Mouse (Mus musculus): ENCODE data around the gene Ccdc149. TPM values are rescaled to one million over a fixed set of nuclear protein-coding genes. Genes with fewer than 3 reads are reported as not detected.

Ccdc149 gene
- total RNA-seq, 2 experiments from 2014 or later, result 65.0 to 73.3 TPM

- no peak for DNase-seq (ENCODE audit: low spot score in 2 of 2)
- intact Hi-C loops (cut with DNase I), result no loop called here
Measured at GRCm38 (mm10) chr5:52457154-52457553, 14.2 kb downstream of the Ccdc149 start.

DNA sequence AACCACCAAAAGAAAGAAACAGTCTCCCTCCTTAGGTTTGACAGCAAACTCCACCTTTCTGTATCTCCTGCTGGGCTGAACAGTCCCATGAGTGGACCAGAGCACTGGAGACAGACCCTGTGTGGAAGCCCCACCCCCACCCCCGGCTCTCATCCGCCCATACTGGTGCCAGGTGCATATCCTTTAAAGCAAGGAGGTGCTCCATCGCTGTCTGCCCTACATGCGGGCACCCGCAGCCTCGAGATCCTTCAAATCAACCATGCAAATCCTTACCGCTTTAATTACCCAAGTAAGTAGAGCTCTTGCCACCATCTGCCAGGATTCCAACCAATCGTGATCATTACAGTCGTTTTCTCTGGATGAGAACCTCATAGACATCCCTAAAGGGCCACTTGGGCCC lies 20.5 kb downstream of the Ccdc149 start:
- no peak for DNase-seq (ENCODE audit: low spot score in 2 of 2)
- intact Hi-C loops (cut with DNase I), result no loop called here

DNA sequence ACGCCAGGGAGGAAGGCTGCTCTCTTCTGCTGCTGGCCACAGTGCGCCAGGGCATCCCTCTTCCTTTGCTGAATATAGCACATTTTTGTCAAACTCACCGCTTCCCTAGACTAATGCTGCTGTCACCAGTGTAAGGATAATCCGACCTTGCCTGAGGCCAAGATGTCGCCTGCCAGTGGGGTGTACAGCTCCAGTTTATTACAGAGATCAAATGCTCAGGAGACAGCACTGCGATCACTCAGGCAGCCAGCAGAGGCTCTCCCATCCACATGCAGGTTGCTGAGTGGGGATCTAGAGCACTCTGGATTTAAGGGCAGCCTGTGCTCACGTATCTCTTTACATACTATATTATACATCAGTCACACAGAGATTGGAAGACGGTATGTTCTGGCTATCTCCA lies 22.1 kb downstream of the Ccdc149 start:
- intact Hi-C loops (cut with DNase I), result no loop called here
- peak; percentile 15 to 19 for DNase-seq (ENCODE audit: low spot score in 2 of 2)

DNA sequence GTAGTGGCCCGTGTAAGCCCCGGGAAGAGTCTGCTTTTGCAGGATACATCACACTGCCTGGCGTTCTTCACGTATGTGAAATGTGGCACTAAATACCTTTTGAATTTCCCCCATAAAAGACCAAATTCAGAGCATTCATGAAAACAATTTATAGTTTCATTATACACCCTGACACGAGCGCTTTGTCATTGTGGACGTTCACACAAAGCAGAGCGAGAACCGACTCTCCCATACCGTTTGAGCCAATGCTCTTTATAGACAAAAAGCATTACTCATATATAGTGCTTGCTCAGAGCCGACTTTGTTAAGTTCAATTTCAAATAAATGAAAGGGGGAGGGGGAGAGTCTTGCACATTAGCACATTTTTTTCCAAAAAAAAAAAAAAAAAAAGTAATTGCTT lies 31.0 kb downstream of the Ccdc149 start:
- intact Hi-C loops (cut with DNase I), result no loop called here

DNA sequence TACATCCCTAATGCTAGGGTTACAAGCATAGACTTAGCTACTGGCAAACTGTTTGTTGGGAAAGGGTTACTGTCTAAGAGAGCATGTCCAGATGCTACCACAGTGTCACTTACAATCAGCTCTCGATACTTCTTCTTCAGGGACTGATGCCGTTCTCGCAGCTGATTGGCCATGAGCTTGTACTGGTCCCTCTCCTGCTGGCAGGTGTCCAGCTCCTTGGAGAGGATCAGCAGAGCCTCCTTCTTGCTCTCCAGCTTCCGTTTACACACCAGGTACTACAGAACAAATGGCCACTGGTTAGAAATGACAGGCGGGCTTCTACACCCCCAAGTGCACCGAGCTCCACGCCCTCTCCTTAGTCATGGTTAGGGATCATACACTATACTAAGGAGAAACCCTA lies 32.4 kb downstream of the Ccdc149 start:
- no peak for DNase-seq (ENCODE audit: low spot score in 2 of 2)
- intact Hi-C loops (cut with DNase I), result no loop called here

More for the DNA sequence above, 31.0 kb downstream of the Ccdc149 start:
- DNase-seq (ENCODE audit: low spot score in 2 of 2), result no peak

GRCm38 (mm10) chr5:52435533-52435932 lies 35.8 kb downstream of the Ccdc149 start:
- DNase-seq (ENCODE audit: low spot score in 2 of 2), result no peak
- intact Hi-C loops (cut with DNase I), result no loop called here

DNA sequence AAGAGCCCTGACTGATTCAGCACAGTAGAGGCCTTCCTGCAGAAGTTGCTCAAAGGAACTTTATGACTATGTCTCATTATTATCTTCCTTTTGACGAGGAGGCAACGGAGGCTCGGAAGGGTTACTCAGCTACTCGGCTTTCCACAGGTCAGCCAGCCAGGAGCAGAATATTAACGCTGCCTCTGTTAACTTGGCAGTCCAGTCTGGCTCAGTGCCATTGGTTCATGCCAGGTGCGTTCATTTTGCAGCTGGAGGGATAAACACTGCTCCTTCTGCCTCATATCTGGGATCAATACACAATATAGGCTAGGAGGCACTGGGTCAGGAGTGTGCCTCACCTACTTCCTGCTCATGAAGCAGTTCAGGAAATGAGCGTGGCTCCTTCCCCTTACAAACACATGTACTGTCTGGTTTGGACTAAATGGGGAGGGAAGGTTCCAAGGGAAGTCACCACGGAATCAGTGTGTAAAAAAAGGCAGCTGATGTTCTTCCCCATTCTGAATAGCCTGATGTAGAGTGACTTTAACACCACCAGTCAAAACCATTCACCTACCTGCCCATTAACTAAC lies 40.0 kb downstream of the Ccdc149 start:
- intact Hi-C loops (cut with DNase I), result no loop called here
- DNase-seq (ENCODE audit: low spot score in 2 of 2), result no peak

DNA sequence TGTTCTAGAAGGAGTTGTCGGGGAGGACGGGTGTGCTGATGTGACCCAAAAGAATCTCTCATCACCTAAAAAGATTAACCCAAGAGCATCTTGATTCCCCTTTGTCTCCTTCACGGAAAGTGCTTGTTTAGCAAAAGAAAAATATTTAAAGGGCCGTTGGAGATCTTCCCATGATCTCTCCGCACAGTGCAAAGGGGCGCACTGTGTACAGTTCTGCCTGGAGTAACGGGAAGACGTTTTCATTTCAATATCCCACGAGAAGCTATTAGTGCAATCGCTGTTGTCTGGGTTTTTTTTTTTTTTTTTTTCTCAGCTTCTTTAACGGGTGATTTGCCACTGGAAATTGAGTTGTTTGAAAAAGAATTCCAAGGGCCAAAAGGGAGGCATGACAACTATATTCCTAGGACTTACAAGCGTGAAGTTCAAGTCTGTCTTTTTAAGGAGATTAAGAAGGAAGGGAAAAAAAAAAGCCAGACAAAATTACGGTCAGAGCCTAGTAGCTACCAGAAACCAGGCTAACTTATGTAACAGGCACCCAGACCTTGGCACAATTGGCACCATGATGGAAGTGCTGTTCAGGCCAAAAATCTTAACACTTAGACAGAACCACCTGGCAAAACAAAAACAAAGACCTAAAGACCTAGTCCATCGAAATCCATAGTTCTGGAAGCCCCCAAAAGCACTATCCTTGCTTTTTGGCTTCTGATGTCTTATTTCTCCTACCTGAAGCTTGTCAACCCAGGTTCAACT lies 41.4 kb downstream of the Ccdc149 start:
- intact Hi-C loops (cut with DNase I), result no loop called here
- no peak for DNase-seq (ENCODE audit: low spot score in 2 of 2)

DNA sequence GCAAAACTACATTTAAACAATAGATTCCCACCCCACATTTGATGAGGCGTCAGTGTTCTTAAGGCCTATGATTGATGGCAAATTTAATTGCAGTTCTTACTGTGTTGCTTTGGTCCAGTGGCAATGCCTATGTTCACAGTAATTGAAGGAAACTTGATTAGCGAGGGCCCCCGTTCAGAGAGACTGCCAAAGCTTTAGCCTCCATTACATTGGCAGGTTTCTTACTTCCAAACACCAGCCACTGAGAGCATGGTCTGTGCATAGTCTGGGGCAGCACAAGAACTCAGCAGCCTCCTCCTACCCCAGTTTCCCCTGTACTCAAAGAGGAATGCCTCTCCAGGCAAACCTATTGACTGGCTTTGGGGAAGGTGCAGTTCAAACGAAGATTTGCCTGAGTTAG lies 42.7 kb downstream of the Ccdc149 start:
- no peak for DNase-seq (ENCODE audit: low spot score in 2 of 2)
- intact Hi-C loops (cut with DNase I), result no loop called here

DNA sequence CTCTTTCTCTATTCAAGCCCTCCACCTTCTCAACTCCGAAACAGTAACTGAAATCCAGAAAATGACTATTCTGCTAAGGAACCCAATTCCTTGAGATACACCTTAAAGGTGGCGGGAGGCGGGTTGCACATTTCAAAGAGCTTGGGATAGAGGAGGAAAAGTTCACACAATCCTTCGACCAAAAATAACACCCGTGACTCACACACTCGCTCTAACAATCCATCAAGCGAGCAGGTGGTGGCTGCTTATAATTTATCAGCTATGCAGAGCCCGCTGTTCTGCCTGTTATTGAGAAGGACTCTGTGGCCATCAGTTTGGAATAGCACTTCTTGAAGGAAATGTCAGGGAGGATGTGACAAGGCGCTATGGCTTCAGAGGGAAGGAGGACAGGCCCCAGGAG lies 45.5 kb downstream of the Ccdc149 start:
- no peak for DNase-seq (ENCODE audit: low spot score in 2 of 2)

GRCm38 (mm10) chr5:52423893-52424292 lies 47.4 kb downstream of the Ccdc149 start:
- intact Hi-C loops (cut with DNase I), result no loop called here
- DNase-seq (ENCODE audit: low spot score in 2 of 2), result no peak

More for the DNA sequence above, 45.5 kb downstream of the Ccdc149 start:
- intact Hi-C loops (cut with DNase I), result no loop called here

- intact Hi-C loops (cut with DNase I), result no loop called here
Measured at GRCm38 (mm10) chr5:52416485-52416884, 54.8 kb downstream of the Ccdc149 start.

DNA sequence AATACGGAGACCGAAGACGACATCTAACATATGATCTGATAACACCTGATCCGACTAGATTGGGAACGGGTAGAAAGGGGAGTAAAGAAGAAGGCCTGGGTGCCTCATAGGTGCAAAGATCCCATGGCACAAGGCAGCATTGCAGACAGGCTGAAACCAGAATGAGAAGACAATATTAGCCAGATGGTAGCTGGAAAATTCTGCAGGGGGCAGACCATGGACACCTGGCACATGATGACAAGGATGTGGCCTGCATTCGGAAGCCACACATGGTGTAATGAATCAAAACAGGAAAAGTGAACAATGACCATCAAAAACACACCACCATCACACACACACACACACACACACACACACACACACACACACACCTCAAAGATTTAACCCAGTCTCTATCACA lies 55.4 kb downstream of the Ccdc149 start:
- DNase-seq (ENCODE audit: low spot score in 2 of 2), result no peak
- intact Hi-C loops (cut with DNase I), result no loop called here

More at GRCm38 (mm10) chr5:52416485-52416884, 54.8 kb downstream of the Ccdc149 start:
- no peak for DNase-seq (ENCODE audit: low spot score in 2 of 2)

GRCm38 (mm10) chr5:52415193-52415592 lies 56.1 kb downstream of the Ccdc149 start:
- DNase-seq (ENCODE audit: low spot score in 2 of 2), result no peak
- intact Hi-C loops (cut with DNase I), result no loop called here

GRCm38 (mm10) chr5:52411567-52411966 lies 59.8 kb downstream of the Ccdc149 start:
- no peak for DNase-seq (ENCODE audit: low spot score in 2 of 2)

DNA sequence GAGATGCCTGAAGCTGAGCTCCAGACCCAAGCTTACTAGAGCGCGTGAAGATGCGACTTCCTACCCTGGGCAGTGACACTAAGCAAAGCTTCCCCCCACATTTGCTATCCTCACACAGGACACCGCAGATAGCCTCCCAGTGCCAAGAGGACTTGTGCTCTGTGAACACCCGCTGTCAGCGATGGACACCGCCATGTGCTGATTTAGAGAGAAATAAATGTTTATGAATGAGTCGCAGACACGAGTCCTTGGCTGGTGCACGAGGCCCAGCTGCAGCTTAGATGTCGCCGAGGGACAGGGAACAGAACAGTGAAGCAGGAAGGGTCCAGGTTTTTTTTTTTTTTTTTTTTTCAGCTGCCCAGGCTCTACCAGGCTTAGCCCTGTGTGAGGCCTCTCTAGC lies 61.1 kb downstream of the Ccdc149 start:
- intact Hi-C loops (cut with DNase I), result no loop called here

More at GRCm38 (mm10) chr5:52411567-52411966, 59.8 kb downstream of the Ccdc149 start:
- intact Hi-C loops (cut with DNase I), result no loop called here

DNA sequence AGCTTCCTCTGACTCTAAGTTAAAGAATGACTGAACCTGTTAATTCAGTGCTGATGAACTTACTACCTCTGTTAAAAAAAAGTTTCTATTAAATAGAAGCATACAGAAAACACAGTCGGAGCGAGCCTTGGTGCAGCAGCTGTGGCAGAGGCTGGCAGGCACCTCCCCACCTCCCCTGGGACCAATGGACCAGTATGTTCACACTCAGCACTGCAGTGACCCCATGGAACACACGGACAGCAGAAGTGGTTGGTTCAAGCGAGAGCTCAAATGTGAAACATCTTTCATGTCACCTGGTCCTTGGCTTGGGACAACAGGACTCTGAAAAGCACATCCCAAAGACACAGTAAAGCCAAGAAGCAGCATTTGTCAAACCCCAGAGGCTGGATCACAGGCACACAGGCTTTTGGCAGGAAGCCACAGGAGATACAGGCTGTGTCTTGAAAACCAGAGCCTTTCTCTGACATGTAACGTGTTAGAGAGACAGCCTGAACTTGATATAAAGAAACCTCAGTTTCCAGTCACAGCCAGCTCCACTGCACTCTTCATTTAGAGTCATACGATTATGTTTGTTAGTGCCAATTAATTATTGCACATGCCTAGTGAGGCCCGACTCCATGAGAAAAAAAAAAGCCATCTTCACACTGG lies 62.5 kb downstream of the Ccdc149 start:
- no peak for DNase-seq (ENCODE audit: low spot score in 2 of 2)
- intact Hi-C loops (cut with DNase I), result no loop called here

More for the DNA sequence above, 61.1 kb downstream of the Ccdc149 start:
- no peak for DNase-seq (ENCODE audit: low spot score in 2 of 2)

DNA sequence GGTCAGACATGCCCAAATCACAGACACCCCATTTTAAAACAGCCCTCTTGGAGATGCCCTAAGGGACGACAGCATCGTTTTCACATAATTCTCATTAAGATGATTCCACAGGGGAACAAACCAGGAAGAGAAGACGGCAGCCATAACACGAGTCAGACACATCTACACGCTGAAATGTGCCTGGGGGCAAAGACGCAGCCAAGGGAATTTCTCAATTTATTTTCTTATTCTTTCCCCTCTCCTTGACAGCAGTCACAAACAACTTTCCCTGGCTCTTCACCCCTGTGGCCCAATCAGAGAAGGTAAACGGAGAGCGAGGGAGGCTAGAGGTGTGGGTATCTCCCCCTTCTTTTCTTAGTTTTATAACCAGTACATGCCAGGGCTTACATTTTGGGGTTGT lies 66.9 kb downstream of the Ccdc149 start:
- intact Hi-C loops (cut with DNase I), result no loop called here
- DNase-seq (ENCODE audit: low spot score in 2 of 2), result no peak

DNA sequence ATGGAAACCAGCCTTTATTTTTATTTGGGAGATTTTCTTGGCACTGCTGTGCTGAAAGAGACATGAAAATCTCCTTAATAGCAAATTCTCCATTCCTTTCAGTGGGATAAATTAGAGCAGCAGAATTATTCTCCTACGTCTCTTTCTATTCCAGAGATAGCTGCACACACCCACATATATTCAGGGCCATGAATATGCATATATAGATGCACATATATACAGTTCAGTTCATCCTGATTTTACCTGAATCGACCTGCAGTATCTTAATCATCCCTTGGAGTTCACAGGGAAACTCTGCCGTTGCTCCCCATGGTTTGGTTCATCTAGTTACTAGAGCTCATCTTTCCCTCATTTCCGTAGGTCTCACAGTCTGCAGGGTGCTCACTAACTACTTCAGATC lies 77.6 kb downstream of the Ccdc149 start:
- no peak for DNase-seq (ENCODE audit: low spot score in 2 of 2)
- intact Hi-C loops (cut with DNase I), result loop anchor here (5.0 to 10.0 kb wide), 4 partner anchors 79 to 276 kb away; partner anchors contain the start of genes Ccdc149 and Dhx15

DNA sequence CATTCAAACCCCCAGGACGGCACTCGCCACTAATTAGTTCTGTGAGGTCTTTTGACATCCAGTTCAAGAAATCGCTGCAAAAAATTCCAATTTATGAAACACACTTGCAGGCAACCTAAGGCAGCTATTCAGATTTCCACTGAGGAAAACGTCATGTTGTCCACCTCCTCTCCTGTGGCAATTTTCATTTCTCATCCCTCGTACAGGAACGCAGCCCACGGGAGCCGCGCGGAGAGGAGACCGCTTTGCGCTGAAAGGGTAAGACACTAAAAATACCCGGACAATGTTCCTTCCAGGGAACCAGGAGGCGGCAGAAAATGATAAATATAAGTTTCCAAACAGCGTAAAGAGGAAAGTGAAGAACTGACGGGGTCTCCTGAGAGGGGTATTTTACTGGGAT lies 79.8 kb downstream of the Ccdc149 start:
- DNase-seq (ENCODE audit: low spot score in 2 of 2), result peak; percentile 53 to 66
- intact Hi-C loops (cut with DNase I), result loop anchor here (5.0 to 10.0 kb wide), 4 partner anchors 81 to 274 kb away; partner anchors contain the start of genes Ccdc149 and Dhx15

GRCm38 (mm10) chr5:52390381-52390780 lies 80.9 kb downstream of the Ccdc149 start:
- intact Hi-C loops (cut with DNase I), result loop anchor here (5.0 to 10.0 kb wide), 4 partner anchors 82 to 273 kb away; partner anchors contain the start of genes Ccdc149 and Dhx15

More at GRCm38 (mm10) chr5:52390381-52390780, 80.9 kb downstream of the Ccdc149 start:
- peak; percentile 47 to 67 for DNase-seq (ENCODE audit: low spot score in 2 of 2)

Data from left cerebral cortex, postnatal 36 days (tissue).